Mouse (Mus musculus) MEL-GATA-1-ER (cell line): Measurements from ENCODE around the gene Cdk15.

Source experiments
- DNase-seq: peaks from one replicate; pipeline ENCODE4 v3.0.0-alpha.2; 2012; ENCODE audit warnings: low read depth; ENCODE audit errors: extremely low read depth

Gene Cdk15

DNA sequence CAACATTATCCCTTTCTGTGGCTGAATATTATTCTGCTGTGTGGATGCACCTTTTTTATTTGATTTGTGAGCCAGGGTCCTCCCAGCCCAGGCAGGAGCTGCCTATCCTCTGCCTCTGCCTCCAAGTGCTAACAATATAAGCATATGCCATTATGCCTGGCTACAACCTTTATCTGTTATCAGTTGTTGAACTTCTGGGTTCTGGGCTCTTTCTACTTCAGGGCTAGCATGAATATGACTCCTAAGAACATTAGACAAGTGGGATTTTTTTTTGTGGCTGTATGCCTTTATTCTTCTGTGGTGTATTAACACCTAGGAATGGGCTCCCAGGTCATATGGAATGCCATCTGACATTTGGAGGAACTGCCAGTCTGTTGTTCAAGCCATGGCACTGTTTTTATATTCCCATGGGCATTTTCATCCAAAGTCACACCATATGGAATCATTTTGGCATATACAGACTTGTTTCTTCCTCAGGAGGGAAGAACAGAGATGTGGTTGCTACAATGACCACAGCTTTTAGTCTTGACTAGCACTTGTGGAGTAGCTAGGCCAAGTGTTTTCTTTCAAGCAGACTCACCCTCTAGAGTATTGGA is 113.7 kb downstream of the Cdk15 start:
- DNase-seq: no peak

DNA sequence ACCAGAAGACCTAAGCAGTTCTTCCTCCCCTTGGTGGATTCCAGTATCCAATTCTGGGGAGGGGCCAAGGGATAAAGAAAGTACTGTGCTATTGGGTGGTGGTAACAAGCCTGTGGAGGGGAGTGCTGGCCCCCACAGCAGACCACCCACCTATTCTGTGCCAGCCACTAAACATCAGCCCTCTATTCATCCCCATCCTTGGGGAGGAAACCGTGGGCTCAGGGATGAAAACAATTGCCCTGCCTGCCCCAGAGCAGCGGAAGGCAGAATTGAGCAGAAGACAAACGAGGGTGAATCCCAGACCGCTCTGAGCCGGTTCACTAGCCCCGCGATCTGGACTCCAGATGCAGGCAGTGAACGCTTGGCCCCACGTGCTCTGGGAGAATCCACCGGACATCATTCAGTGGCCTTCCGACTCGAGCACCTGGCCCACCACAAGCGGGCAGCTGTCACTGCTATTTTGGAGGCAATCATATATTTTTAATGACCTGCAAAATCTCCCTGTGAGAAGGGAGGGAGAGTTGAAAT is 119.4 kb downstream of the Cdk15 start:
- no peak for DNase-seq

DNA sequence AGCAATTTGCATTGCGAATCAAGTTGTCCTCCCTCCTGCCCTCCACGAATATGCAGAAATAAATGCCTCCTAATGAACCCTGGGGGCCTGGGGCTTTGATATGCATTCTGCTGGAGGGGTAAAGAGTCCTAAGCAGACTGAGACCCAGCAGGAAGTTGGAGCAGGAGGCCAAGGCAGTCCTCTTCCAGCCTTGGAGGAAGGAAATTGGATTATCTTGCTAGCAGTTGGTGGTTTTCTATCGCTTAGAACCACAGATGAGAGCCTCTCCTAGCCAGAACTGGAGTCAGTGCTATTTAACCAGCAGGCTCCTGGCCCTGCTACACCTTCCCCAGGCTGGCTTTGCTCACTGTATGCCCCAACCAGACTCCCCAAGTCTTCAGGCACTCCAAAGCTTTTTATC is 119.9 kb downstream of the Cdk15 start:
- DNase-seq: peak; percentile 90

DNA sequence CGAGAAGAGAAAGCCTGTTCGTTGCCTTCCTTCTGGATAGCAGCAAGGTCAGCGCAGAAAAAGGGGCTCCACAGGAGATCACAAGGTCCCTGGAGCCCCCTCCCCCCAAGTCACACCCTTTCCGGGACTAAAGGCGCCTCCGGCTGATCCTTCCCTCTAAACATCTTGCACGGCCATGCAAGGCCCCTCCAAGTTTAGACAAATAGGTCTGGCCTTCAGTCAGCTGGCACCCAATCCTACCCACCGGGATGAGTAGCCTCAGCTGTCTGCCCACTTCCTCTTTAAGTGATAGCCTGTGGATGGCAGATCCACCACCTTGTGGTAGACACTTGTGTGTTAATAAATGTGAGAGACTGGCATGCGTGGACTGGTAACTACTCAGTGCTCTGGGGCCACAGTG is 120.6 kb downstream of the Cdk15 start:
- peak; percentile 66 for DNase-seq

DNA sequence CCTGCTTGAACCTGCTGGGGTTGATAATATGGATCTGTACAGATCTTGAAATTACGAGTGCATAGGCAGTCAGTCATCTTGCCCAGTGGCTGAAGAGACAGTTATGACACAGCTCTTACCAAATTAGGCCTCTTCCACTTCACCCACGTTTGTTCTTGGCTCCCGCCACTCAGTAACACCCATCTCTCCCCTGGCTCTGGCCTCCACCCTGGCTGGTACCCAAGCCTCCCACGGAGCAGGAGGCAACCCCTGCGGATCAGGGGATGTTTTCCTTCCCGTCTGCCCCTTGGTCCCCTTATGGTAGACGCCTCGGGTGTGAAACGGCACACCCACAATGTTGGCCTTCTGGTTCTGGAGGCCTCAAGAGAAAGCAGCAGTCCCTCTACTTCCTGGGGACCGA is 124.2 kb downstream of the Cdk15 start:
- no peak for DNase-seq

DNA sequence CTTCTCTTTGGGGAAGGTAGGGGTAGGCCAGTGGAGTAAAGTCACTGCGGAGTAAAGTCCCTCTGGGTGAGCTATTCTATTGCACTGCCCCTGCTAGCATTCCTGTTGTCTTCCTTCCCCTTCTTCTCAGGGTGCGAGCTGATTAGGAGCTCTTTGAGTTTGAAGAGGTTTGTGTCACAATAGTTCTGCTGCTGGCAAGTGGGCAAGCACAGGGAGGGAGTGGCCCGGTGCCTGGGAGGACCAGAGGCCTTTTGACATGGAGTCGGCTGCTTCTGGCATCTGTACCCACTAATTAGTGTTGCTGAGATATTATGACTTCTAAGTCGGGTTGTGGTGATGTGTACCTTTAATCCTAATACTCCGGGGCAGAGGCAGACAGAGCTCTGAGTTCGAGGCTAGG is 124.8 kb downstream of the Cdk15 start:
- DNase-seq: no peak

DNA sequence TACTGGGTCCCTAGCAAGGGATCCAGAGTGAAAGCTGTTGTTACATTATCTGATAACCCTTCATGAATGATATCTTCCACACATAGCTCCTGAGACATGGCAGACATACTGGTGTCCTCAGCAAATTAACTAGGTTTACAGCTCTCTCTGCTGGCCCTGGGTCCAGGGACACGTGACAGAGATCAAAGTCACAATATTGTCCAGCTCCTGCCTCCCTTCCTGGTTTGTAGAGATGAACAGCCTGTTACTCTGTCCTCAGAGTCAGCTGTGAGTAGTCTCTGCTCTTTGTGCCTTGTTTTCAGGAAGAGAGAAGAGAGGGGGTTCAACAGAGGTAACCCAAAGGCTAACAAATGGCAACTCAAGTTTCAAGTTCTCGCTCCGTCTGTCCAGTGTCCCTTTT is 125.8 kb downstream of the Cdk15 start:
- no peak for DNase-seq

DNA sequence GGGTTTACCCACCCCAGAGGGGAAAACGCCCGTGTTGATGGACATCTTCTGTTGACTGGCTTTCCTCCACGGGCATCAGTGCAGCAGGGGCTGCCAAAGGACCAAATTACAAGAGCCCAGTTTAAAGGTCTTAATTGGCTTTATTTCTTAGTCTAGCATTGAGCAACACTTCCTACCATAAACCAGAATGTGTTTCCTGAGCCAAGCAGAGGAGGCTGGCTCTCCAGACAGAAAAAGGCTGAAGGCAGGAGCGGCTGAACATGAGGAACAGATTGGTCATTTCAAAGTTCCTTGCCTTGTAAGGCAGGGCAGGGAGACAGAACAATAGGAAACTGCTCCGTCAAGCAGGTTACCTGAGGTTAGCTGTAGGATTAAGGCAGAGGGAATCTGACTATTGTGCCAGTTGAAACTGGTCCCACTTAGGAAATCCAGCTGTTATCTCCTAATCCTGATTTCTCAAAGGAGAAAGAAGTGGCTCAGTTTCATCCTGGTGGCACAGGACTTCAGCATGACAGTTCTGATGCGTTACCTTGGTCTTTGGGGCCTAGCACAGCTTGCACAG is 126.4 kb downstream of the Cdk15 start:
- DNase-seq: no peak

DNA sequence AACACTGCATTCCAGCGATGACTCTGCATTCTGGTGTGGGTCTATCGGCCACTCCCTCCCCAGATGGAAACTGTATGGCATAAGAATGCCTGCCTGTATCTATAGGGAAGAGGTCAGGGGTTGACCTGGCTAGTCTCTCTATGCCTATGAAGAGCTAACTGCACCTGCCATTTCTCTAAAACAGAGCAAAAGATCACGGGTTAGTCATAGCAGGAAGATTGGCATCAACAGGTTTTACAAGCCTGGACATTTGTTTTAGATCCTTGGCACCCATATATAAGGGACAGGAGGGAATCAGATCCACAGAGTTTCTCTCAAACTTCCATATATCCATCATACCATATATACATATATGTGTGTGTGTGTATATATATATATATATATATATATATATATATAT is 127.7 kb downstream of the Cdk15 start:
- DNase-seq: no peak

DNA sequence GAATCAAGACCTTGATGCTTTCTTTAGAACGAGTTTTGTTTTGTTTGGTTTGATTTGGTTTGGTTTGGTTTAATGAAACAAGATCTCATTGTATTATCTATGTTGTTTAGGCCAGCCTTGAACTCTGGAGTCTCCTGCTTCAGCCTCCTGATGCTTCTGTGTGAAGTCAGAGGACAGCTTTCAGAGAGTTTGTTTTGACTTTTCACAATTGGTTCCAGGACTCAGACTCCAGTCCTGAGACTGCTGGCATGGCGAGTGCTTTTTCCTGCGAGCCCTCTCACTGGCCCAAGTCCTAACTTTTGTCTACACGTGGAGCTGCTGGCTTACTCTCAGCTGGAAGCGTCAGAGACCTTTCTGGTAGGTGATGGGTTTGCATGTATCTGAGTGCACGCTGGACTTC is 128.9 kb downstream of the Cdk15 start:
- DNase-seq: no peak

DNA sequence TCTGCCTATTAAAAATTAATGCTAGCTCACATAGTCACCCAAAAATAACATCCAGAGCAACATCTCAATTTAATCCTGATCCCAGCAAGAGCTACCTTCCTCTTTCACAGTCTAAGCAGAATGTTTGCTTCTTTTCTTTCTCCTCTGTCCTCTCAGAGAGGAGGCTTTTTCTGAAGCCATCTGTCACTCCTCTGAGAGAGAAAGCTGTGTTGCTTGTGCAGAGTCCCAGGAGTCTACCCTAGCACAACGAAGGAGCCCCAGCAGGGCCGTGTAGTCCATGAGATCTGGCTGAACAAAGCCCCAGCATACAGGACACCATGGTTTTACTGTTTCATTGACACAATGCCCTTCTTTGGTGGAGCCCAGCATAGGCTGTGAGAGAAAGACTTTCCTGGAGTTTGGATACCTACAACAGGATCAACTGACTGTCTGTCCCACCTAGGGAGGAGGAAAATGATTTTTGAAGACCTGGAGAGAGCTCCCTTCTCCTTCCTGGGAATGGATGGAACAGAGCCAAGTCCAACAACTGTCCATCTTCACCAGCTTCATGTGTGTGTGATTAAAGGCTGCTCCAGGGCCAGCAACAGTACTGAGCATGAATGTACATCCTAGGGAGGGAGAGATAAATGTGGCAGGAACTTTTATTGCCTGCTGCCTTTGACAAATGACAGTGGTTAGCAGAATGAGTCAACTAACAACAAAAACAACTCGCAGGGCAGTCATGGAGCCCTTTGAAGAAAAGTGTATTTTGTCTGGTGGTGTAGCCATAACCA is 131.0 kb downstream of the Cdk15 start:
- no peak for DNase-seq

DNA sequence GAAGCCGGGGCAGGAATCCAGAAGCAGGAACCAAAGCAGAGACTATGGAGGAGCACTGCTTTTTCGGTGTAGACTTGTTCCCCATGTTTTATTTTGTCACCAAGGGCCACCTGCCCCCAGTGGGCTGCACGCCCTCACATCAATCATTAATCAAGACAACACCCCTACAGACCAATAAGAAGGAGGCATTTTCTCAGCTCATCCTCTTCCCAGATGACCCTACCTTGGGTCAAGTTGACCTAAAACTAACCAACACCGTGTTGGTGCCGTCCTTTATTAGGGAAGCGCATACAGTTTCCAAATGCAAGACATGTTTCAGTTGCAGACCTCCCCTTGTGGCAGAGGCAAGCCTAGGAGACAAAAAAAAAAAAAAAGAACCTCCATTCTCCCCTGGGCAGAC is 132.5 kb downstream of the Cdk15 start:
- no peak for DNase-seq

DNA sequence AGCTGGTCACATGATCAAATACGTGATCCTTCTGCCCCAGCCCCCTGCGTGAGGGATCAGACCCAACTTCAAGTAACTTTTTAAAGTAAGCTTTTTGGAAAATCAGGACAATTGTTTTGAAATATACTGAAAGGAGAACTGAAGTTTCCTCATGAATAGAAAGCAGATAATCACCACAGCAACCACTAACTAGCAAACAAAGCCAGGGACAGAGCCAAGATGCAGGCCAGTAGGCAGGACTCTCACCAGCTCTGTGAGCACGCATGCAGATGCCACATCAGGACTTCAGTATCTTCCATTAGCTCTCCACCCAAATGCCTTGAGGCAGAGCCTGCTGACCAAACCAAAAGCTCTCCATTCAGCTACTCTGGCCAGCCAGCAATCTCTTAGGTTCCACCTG is 135.0 kb downstream of the Cdk15 start:
- no peak for DNase-seq

DNA sequence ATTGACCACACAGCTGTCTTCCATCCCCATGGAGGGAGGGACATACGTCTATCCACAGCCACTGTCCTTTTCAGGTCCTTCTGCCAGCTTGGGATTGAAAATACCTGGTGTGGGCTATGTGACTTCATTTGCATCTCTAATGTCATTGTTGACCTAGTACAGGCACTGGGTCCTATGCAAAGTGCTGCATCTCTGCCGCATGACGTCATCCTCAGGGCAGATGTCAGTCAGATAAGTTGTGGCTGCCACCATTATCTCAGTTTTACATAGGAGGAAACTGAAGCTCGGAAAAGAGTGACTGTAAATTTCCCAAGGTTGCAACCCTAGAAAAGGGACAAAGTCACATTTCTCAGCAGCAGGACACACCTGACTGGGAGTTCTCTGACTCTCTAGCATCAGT is 137.4 kb downstream of the Cdk15 start:
- no peak for DNase-seq

DNA sequence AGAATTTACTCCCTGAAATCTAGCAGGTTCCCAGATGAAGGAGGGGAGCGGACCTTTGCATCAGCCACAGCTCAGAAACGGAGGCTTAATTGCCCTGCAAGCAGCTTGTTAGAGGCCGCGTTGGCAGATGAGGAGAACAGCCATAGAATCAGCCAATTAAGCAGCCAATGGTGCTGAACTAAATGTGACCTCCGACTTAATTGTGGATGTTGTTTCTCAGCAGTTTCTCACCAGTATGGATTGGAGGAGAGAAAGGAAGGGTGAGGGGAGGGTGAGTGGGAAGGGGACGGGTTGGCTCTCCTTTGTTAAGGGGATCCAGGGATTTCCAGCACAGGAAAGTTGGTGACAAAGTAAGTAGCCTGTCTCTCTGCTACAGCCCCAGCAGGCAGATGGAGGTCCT is 137.9 kb downstream of the Cdk15 start:
- no peak for DNase-seq

DNA sequence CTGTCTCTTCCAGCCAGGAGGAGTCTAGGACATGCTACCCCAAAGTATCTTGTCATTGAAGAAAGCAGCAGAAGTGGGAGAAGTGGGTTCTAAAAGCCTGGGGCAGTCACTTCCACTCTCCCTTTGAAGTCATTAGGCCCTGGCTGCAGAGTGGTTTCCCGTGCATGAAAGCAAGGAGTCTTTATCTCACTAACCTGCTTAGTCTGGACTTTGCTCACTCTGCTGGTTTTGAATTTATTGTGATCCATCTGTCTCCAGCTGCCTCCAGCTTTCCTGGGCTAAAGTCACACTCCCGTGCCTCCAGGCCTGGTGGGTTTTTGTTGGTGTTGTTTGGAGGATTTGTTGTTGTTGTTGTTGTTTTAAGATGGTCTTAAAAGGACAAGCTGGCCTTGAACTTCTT is 139.3 kb downstream of the Cdk15 start:
- DNase-seq: no peak

DNA sequence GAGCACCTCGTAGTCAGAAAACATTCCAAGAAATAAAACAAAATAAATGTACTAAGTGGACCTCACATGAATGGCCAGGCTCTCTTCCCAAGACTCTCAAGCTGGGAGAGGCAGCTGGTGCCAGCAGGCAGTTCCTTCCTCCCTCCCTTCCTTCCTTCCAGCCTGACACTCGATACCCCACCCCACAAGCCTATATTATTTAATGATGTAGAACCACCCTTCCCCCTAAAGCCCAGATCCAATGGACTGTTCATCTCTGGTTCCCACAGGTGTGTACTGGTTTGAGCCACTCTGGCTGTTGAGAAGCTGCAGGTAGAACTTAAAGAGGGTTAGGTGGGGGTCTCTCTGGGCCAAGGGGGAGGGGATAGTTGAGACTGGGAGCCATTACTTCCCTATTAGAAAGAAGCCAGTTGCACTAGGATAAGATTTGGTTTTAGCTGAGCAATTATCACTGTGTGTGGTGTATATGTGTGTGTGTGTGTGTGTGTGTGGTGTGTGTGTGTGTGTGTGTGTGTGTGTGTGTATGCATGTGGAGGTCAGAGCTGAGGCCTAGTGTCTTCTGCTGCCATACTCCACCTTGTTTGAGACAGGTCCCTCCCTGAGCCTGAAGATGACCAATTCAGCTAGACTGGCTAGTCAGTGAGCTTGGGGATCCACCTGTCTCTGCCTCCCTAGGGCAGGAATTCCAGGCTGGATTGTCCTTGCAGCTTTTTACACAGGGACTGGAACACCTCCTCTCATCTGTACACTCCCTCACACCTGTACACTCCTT is 143.0 kb downstream of the Cdk15 start:
- DNase-seq: no peak

DNA sequence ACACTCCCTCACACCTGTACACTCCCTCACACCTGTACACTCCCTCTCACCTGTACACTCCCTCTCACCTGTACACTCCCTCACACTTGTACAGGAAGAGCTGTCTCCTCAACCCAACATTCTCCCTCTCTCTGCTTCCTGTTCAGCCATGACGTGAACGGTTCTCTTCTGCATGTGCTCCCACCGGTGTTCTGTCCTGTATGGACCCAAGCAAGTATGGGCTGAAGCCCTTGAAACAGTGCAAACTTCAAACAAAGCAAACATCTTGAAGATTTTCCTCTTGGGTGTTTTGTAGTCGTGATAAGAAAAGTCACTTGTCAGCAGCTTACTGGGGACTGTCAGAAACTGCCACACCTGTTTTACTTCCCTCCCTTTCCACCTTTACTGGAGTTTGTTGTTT is 144.5 kb downstream of the Cdk15 start:
- no peak for DNase-seq
